Mouse (Mus musculus) testis, postnatal 14 days (tissue): ENCODE data around the gene Slc23a3.

ENCODE experiments used
- DNase-seq: peaks from one replicate; pipeline ENCODE4 v3.0.0; 2021; ENCODE audit warnings: low spot score

Slc23a3 gene

GRCm38 (mm10) chr1:75133421-75134207 is at the start of gene Slc23a3:
Slc23a3 (minus strand) TSS chr1:75133890.
- no peak for DNase-seq

- no peak for DNase-seq
These were observed 48.5 kb upstream of the Slc23a3 start for GRCm38 (mm10) chr1:75182160-75182559.

DNA sequence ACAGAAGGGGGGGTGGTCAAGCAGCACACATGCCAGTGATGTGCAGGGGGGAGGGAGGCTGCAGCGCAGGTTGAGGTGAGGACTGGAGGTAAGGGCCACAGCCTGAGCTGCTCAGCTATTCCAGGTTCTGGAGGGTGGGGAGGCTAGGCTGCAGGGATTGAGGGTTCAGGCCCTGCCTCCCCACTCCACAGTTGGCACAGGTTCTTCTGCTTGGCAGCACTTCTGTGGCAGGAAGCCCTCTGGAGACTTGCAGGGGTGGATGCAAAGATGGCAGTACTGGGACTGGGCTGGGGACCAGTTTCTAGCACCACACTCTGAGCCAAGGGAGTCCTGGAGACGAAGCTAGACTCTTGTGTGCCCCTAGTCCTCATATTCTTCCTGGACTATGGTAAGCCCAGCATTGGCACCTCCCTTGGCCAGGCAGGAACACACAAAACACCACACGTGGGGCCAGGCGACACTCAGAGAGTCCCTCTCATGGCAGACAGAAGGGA is 47.7 kb upstream of the Slc23a3 start:
- no peak for DNase-seq

GRCm38 (mm10) chr1:75180741-75181140 is 47.1 kb upstream of the Slc23a3 start:
- no peak for DNase-seq

DNA sequence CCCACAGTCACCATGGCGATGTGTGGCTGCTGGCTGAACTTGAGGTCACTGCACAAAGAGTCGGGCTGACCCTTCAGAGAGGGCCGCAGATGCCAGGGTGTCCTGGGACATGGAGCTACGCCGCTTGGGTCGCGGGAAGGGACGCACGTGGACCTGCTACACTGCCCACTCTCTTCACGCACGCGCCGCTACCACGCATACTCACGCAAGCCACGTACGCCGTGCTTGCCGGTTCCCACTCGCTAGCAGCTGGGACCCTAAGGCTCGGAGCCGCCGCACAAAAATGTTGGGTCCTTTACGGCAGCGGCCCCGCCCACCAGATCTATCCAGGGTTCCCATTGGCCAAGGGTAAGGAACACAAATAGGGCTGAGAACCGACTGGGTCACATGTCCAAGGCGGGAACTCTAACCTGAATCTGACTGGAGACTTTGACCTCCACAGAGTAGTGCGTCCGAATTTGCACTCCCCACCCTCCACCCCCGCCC is 46.5 kb upstream of the Slc23a3 start, which contains the start of gene Abcb6:
Gene Abcb6, minus strand, starts transcription at position 288 of the 486 bp plus-strand sequence.
- DNase-seq: peak; percentile 88

DNA sequence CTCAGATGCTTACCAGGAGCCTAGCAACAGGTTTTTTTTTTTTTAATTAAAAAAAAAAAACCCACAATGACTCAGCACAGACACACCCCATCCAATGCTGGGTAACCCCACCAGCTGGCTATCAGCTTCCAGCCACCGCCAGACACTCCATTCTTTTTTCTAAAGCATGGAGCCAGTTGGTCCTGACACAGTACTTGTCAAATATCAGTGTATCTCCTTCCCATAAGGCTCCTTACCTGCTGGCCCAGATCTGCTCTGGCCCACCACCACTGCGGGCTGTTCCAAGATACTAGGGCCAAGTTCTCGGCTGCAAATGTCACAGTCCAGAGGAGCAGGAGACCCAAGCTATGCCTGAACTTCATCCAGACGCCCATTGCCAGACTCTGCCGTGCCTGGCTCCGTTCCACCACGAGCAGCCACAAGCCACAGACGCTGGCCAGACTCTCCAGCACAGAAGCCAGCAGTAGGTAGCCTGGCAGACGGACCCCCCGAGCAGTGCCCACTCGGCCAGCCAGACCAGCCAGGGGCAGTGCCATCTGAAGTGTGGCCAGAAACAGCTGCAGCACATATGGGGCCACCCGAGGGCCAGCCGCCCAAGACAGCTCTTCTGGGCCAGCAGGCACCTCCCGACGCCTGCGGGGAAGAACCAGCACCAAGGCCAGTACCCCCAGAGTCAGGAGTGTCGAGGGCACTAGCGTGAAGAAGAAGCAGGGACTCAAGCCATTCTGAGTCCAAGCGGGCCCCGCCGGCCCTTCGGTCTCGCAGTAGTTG is 45.8 kb upstream of the Slc23a3 start:
- DNase-seq: no peak

DNA sequence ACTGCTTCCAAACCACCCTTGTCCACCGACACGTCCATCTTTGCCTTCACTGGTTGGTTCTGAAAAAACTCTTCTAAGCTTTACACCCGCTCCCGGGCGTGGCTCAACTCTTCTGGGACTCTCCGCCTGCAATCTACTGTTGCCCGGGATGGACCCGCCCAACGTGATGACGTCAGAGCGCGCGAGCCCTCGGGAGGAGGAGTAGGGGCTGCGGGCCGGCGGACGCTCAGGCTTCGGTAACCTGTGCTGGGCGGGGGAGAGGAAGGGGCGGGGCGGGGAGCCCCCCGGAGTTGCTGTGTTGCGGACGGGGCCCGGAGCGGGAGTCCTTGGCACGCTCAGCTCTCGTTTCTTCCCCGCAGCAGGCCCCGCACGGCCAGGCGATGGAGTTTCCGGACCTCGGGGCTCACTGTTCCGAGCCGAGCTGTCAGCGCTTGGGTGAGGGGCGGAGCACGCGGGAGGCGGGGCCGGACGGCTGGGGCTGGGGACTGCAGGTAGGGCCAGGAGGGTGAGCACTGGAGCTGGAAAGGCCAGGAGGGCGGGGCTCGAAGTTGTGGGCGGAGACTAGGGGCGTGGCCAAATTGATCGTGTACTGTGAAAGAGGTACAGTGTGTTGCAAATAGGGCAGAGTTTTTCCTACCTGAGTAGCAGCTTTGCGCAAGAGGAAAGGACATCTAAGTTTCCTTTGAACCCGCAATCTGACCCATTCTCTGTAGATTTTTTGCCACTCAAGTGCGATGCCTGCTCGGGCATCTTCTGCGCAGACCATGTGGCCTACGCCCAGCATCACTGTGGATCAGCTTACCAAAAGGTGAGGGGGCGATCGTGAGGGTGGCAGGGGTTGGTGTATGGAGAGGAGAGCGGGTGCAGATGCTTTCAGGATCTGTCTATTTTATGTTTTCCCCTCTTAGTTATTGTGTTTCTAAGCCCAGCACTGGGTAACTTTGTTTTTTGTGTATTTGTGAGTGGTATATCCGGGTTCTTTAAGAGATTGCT is 35.1 kb upstream of the Slc23a3 start, which contains the start of gene Zfand2b:
Gene Zfand2b, plus strand, starts transcription at position 175 of the 993 bp plus-strand sequence.
- peak; percentile 94 for DNase-seq

DNA sequence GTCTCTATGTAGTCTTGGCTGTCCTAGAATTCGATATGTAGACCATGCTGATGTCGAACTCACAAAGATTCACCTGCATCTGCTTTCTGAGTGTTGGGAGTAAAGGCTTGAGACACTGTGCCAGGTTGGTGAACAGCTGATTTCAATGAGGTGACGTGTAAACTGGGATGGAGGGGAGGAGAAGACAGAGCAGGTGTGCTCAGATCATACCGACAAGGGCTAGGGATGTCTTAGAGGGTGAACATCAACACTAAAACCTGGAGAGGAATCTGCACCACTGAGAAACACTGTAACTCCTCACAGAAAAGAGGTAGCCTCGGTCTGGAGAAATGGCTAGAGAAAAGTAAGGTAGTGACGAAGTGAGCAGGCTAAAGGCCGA is 34.4 kb upstream of the Slc23a3 start:
- no peak for DNase-seq

DNA sequence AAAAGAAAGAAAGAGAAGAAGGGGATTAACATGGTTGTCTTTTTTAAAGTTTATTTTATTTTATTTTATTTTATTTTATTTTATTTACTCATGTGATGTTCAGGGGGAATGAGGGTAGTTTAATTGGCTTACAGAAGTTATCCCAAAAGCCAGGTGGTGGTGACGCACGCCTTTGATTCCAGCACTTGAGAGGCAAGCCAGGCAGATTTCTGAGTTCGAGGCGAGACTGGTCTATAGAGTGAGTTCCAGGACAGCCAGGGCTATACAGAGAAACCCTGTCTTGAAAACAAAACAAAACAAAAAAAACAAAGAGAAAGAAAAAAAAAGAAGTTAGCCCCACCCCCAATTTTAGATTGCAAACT is 26.5 kb upstream of the Slc23a3 start:
- DNase-seq: no peak

DNA sequence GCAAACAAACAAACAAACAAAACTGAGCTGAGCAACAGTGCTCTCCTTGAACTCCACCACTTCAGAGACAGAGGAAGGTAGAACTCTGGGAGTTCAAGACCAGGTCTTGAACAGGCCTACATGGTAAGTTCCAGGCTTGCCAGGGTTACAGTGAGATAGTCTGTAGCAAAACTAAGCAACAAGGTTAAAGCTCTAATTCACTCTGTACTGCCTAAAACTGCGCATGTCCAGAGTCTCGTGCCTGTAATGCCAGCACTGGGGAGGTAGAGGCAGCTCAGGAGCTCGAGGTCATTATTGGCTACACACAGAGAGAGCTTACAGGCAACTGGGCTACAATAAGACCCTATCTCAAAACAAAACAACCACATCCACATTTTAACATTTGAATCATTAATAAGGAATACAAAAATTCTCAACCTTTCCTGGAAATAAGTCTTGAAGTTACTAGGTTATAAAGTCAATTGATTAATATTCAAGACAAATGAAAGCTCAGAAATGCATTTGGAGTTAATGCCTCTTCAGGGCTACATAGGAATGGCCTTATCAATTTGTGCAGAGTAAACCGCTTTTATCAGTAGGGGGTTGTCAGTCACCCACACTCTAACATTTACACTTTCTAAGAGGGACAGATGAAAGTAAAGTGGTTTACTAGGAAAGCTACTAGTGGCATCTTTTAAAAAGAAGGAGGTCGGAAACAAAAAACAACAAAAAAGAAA is 26.0 kb upstream of the Slc23a3 start:
- no peak for DNase-seq

DNA sequence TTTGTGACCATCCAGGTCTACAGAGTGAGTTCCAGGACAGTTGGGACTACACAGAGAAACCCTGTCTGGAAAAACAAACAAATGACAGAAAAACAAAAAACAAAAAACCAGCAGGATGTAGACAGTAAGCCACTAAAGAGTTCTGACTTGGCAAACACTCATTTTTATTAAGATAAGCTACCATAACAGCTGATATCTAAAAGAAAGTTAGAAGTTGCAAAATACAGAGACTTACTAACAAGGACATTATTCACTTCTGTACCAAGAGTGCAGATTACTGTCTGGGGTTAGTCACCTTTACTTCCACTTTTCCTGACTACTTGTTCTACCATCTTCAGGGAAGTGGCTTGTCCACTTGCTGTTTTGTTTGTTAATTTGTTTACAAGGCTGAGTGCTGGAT is 25.3 kb upstream of the Slc23a3 start:
- no peak for DNase-seq

DNA sequence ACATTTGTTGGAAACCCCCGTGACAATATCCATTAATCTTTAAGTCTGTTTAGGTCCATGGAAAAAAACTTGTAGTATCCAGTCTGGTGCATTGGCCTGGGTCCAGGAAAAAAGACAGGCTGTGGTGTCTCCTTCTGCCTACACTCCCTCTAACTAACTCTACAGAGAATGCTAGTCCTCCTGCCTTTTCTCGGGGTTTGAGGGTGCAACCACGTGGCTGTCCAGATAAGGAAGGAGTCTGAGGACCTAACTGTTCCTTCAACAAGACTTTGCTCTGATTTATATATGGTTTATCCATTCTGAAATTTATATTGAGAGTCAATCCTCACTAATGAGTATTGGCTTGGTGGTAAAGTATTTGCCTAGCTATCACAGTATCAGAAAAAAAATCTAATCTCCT is 22.1 kb upstream of the Slc23a3 start:
- no peak for DNase-seq

DNA sequence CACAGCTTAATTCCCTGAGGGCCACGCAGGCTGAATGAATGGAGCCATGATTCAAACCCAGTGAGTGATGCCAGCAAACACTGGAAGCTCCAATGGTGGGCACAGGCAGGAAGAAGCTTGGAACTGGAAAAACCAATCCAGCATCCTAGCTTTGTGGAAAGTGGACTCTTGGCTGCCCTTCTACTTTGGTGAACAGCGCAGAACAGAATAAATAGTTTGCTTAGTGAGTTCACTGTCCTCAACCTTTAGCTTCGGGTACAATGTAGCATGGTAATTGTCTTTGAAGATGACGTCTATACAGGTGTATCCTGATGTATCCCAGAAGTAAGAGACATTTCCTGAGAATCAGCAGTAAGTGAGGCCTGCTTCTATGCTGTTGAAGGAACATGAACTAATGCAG is 15.0 kb upstream of the Slc23a3 start:
- no peak for DNase-seq

GRCm38 (mm10) chr1:75147411-75148135 is 13.9 kb upstream of the Slc23a3 start:
- no peak for DNase-seq

GRCm38 (mm10) chr1:75145589-75145988 is 11.9 kb upstream of the Slc23a3 start:
- DNase-seq: no peak

GRCm38 (mm10) chr1:75142301-75143261 is 8.9 kb upstream of the Slc23a3 start, which contains the start of the genes Cnppd1 and Retreg2:
Cnppd1 (minus strand) TSS chr1:75142711.
Retreg2 (plus strand) TSS chr1:75142778.
- peak; percentile 95 for DNase-seq

- DNase-seq: peak; percentile 65
These were observed 7.9 kb upstream of the Slc23a3 start for GRCm38 (mm10) chr1:75141486-75142190.

DNA sequence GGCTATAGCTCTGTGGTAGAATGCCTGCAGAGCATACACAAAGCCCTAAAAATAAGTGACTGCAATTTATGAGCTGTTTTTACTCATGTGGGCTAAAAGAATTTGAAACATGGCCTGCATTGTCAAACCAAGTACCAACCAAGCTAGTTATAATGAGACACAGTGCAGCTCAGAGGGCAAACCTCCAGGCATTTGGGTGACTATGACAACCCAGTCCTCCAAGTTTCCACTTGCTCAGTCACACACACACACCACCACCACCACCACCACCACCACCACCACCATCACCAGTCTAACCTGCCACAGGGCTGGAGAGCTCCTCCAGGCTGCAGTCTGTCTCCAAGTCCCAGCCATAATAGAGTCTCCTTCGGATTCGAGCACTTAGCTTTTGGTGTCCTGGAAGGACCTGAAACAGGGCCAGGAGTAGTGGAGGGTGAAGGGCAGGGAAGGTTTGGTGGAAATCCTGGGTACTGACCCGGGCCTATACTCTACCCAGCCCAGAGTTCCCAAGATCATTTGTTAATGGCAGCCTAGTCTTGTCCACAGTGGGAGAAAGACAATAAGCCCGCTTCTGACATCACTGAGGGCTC is 7.0 kb upstream of the Slc23a3 start:
- no peak for DNase-seq
